In genomic region chrX:162871734-162872517, GRCm38 (mm10) we compare ENCODE assay signal across 8 mouse cellular contexts. TPM values are rescaled to one million over a fixed set of nuclear protein-coding genes. Genes with fewer than 3 reads are reported as not detected.
A peak's percentile ranks its signal among the peaks of the same experiment; 100 is the strongest.
DNase-seq lines count a peak whose midpoint lies in the region; TF ChIP-seq lines count a peak whose summit lies in the region.

No protein-coding gene starts in this region.

- DNase-seq in heart, adult 2 months: peak; percentile 23 to 39
- DNase-seq in heart, postnatal 25 days (ENCODE audit: low spot score): no peak
- DNase-seq in spleen, postnatal 4 days (ENCODE audit: low spot score in 2 of 2): peak; percentile 12 to 62
- no peak for DNase-seq in spleen, postnatal 36 days (ENCODE audit: low spot score in 2 of 2)
- DNase-seq in c-Kit-positive CD71-positive TER-119-positive erythroid progenitor cells, embryonic 14.5 days (ENCODE audit: low spot score): peak; percentile 8
- DNase-seq in heart, postnatal 14 days: peak; percentile 31 to 51
- peak; percentile 51 for DNase-seq in retina, embryonic 14.5 days (ENCODE audit: low spot score)
- no peak for DNase-seq in right cerebral cortex, postnatal 14 days

- no peaks in the 10 kb centered on the region for H3K4me1 ChIP-seq in heart, adult 2 months (ENCODE audit: control insufficient read depth, insufficient read depth, low read length)

- H3K36me3 ChIP-seq in heart, adult 2 months (ENCODE audit: control insufficient read depth, insufficient read depth, low read length): peaks cover 4% of the 10 kb centered on the region

- H3K9ac ChIP-seq in heart, adult 2 months (ENCODE audit: low read depth, low read length): no peak overlapping the region

- intact Hi-C loops in heart, adult 2 months (cut with DNase I): loop anchor here (5.0 kb wide), 1 partner anchor 155 kb away; no protein-coding TSS in a partner anchor
- intact Hi-C loops in heart, postnatal 25 days (cut with DNase I): no loop called here
- intact Hi-C loops in heart, postnatal 14 days (cut with DNase I): no loop called here

- 28% methylated on average over 4 of the region's 4 CpGs for WGBS in heart, adult 2 months

- no peaks in the 10 kb centered on the region for H3K27me3 ChIP-seq in heart, adult 2 months (ENCODE audit: control insufficient read depth, insufficient read depth, low read length)

- peak overlapping the region; percentile 42; the same call in 1 of the 2 replicates for H3K27ac ChIP-seq in heart, adult 2 months

- TF ChIP-seq EP300 in heart, adult 2 months (IDR thresholded peaks at IDR 0.05; ENCODE audit: insufficient read depth, low read depth, low read length): no peak

- H3K4me3 ChIP-seq in heart, adult 2 months: no peak overlapping the region

- no peaks in the 10 kb centered on the region for H3K79me2 ChIP-seq in heart, adult 2 months (replicated peaks; ENCODE audit: control insufficient read depth, insufficient read depth, low read length)

- no peak for TF ChIP-seq POLR2A in heart, adult 2 months (IDR thresholded peaks at IDR 0.05; ENCODE audit: insufficient read depth, low read depth, low read length)

- peak; percentile 88 for TF ChIP-seq CTCF in heart, adult 2 months (IDR thresholded peaks at IDR 0.05)

RNA-seq across cellular contexts. Expression of gene Syap1, which starts 16.3 kb away (rescaled TPM):
- 10 to 100 TPM; 26.5 to 27.0 TPM for total RNA-seq in heart, adult 2 months (2021)
- polyA plus RNA-seq in heart, adult 2 months (2012; rRNA removed): 7.2 and 13.8 TPM in 2 replicates
- total RNA-seq in heart, postnatal 25 days (2021): 10 to 100 TPM; 27.3 to 28.8 TPM
- 10 to 100 TPM; 32.1 to 32.8 TPM for total RNA-seq in heart, postnatal 14 days (2021)

RNA-seq across cellular contexts. Expression of gene Ctps2, which starts 29.1 kb away (rescaled TPM):
- 10 to 100 TPM; 12.4 to 16.4 TPM for total RNA-seq in heart, adult 2 months (2021)
- 7.2 and 10.8 TPM in 2 replicates for polyA plus RNA-seq in heart, adult 2 months (2012; rRNA removed)
- 10 to 100 TPM; 12.7 to 17.2 TPM for total RNA-seq in heart, postnatal 25 days (2021)
- total RNA-seq in heart, postnatal 14 days (2021): 10 to 100 TPM; 19.6 to 25.4 TPM

RNA-seq across cellular contexts. Expression of gene Txlng, which starts 42.7 kb away (rescaled TPM):
- 1 to 10 TPM; 6.9 to 8.1 TPM for total RNA-seq in heart, adult 2 months (2021)
- 2.8 and 5.9 TPM in 2 replicates for polyA plus RNA-seq in heart, adult 2 months (2012; rRNA removed)
- total RNA-seq in heart, postnatal 25 days (2021): 1 to 10 TPM; 7.3 to 7.7 TPM
- total RNA-seq in heart, postnatal 14 days (2021): 1 to 10 TPM; 7.9 to 8.5 TPM

Comparison
In these comparisons a context has a peak if more than half of its experiments do, and no peak if none do; other contexts are left out.
1. DNase-seq: peak in heart, adult 2 months (2 of 2), spleen, postnatal 4 days (2 of 2), c-Kit-positive CD71-positive TER-119-positive erythroid progenitor cells, embryonic 14.5 days (single experiment), heart, postnatal 14 days (2 of 2) and retina, embryonic 14.5 days (single experiment); none in heart, postnatal 25 days (single experiment), spleen, postnatal 36 days (0 of 2) and right cerebral cortex, postnatal 14 days (single experiment).